Mouse (Mus musculus) retina, adult 2 months (tissue): ENCODE results near the gene Ints7.

ENCODE experiments used
- DNase-seq: peaks from one replicate; pipeline ENCODE4 v3.0.0-alpha.2; 2012; ENCODE audit warnings: low read depth, low spot score

Gene Ints7

DNA sequence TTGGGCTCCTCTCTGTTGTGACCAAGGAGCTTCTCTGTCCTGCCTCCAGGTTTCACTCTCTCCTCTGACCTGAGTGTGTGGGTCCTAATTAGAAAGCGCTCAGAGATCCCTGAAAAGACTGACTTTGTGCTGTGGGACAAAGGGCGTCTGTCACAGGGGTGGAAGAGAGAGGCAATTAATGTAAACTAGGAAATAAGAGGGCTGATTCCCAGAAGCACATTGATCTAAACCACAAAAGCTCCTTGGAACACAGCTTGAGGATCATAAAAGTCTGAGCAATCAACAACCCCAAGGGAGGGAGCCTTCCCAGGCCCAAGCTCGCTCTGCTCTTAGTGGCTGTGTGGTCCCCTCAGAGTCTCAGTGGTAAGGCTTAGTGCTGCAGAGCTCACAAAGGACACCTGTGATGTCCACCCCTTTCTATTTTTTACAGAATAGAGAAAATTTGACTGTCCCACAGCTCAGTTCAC, 53.8 kb downstream of the Ints7 start:
- DNase-seq, result no peak

DNA sequence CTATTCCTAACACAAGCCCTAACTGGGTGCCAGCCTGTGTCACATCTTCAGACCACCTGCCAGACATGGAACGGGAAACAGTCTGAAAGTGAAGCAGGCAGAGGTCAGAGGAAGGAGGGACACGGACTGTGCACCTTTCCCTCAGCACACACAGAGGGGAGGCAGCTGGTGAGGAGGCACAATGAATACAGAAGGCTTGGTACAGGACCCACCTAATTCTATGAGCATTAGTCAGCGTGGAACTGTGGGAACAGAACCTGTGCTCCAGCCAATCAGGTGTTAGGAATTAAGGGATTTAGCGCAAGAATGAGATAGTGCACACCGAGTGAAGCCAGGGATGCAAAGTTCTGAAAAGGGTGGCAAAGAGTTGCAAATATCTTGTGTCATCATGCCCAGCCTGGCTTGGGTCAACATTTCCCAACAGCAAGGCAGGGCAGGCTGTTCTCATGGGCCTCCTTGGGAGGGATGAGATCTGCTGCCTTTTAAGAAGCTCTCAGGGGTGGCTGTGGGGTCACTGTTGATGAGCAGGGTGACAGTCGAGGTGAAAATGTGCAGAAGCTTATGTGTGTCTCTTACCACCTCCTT, 57.2 kb downstream of the Ints7 start:
- no peak for DNase-seq

DNA sequence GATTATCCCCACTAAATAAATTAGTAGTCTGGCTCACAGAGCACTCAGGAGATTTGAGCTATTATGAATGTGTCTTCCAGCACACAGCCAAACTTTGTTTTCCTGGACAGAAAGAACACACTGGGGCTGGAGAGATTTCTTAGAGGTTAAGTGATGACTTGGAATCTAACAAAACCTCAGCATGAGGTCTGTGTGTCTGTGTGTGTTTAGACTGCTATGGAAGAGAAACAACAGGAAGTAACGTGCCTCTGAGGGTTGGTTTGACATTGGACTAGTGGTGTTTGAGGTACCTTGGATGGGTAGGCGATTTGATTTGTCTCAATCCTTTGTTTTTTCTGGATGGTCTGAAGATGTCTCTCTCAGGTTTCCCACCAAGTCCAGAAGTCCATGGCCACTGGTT, 58.7 kb downstream of the Ints7 start:
- no peak for DNase-seq

DNA sequence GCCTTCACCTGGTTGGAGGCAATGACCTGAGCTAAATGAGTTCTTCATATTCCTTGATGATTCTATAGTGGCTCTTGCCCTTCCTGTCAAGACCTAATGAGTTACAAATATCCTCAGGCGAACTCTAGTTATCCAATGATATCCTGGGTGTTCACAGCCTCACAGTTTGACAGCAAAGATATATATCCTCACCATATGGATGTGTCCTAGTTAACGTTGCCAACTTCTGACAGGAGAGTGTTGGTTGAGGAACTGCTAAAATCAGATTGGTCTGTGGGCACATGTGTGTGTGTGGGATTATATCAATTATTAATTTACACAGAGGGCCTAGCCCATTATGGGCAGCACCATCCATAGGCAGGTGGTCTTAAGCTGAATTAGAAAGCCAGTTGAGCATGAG, 63.0 kb downstream of the Ints7 start:
- no peak for DNase-seq

DNA sequence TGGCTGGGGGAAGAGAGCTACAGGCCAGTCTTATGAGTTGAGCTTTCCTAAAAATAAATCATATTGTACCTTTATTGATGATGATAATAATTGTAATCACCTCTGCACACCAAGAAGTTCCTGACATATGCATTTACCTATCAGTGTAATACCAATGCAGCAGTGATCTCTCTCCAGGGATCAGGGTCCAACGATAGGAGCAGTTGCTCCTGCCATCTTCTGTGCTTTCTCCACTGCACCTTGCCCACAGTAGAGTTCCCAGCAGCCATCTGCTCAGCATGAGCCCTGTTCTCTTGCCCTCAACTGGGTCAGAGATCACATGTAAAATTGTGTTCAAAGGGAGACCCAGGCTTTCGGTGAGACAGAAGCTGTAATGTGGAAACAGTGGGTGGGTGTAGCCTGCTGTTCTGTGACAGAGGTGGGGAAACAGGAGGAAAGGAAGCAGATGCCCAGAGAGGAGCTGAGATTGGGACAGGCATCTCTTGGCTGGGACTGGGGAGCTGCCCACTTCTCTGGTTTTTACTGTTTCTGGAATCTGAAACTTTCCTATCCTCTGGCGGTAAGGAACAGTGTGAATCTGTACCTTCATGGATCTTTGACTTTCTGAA, 63.9 kb downstream of the Ints7 start:
- DNase-seq, result no peak

DNA sequence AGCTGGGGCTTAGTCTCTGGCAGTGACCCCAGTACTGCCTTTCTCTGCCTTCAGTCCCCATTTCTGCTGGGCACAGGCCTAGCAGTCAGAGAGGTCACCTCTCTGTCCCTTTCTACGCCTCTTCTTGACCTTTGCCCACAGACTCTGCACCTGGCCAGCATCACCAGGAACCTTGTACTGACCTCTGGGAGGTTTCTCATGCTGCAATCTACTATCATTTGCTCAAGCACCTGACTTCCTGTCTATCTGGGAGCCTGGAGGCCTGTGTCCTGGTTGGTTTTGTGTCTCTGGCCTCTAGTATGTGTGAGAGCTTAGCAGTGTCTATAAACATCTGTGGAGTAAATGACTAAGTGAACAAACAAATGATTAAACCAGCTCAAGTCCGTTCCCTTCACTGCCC, 64.7 kb downstream of the Ints7 start:
- no peak for DNase-seq

DNA sequence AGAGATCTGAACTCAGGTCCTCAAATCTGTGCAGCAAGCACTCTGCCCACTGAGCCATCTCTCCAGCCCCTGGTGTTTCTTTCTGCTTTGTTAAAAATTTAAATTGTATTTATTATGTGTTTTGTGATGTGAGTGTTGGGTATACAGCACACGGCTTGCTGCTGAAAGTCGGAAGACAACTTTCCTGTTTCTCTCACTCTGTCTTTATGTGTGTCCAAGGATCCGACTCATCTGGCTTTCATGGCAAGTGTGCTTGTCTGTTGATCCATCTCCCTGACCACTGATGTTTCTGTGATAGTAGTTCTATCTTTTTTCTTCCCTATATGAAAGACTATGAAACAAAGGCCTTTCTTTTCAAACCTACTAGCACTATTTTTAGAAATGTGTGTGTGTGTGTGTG, 65.4 kb downstream of the Ints7 start:
- no peak for DNase-seq

DNA sequence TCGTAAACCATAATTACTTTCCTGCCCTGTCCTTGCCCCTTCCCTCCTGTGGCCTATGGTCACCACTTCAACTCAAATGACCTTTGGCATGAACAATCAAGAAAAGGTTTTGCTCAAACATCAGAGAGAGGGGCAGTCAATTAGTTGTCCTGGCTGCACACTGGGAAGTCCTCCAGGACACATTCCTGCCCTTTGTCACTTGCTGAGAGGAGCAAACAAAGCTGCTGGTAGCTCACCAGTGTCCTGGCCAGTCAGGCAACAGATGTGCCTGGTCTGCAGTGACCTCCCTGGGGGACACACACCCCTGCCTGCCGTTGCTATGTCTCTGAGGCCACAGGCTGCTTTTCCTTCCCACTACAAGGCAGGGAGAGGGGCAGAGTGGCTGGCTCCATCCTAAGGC, 66.0 kb downstream of the Ints7 start:
- no peak for DNase-seq

DNA sequence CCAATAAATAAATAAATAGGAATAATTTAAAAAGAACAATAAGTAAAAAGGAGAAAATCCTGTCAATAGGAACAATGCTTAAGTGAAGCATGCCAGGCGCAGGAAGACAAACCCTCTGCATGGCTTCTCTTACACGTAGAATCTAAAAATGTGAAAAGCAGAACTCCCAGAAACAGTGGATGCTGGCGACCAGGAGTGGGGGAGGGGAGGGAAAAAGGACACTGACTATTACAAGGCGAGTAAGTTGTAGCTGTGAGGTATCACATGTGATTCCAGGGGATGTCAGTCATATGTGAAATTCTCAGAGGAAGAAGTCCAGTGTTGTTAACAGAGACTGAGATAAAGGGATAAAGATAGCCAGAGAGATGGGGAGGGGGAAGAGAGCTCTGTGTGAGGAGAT, 67.5 kb downstream of the Ints7 start:
- DNase-seq, result no peak

DNA sequence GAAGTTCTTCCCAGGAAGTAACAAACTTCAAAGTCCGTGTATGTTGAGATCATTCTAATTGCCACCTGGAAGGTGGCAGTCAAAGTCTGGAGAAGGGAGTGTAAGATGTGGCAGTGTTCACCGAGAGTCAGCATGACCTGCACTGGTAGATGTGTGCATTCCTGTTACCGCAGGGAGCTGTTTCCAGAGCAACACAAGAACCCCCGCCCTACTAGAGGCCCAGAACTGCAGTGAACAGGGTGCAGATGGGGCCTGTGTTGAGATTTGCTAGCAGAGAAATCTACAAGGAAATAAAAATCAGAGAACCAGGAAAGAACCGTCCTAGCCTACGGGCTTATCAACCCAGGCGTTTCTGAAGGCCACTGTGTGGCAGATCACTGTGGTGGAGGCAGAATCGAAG, 70.5 kb downstream of the Ints7 start:
- DNase-seq, result no peak

DNA sequence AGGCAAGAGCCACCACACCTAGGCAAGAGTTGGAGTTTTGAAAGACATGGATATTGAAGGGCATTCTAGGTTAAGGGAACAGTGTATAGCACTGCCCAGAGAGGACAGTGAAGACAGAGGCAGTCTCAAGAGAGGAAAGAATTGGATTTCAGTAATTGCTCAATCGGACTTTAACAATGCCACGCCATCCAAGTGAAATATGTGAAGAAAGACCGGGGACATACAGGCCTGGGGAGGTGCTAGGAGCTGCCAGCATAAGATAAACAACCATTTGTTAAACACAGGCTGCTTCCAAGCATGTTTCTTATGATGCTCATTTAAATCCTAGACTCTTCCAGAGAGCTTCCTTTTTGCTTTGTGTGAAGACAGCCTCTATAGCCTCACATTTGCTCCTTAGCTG, 72.2 kb downstream of the Ints7 start:
- DNase-seq, result no peak

DNA sequence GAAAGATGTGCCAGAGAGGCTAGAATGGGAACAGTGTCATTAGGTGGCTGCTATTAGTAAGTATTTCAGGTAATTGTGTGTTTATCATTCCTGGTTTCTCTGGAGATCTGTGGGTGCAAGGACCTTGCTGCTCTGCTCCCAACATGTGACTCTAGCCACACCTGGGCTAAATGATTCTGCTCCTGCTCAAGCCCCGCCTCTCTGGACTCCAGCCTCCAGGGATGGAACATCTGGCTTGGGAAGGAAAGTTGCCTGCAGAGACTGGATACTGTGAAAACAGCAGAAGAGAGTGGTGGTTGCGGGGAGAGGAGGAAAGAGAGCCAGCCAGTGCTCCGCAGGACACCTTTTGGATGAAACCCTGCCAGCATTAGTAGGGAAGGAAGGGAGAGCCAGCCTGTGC, 84.0 kb downstream of the Ints7 start:
- DNase-seq, result no peak

DNA sequence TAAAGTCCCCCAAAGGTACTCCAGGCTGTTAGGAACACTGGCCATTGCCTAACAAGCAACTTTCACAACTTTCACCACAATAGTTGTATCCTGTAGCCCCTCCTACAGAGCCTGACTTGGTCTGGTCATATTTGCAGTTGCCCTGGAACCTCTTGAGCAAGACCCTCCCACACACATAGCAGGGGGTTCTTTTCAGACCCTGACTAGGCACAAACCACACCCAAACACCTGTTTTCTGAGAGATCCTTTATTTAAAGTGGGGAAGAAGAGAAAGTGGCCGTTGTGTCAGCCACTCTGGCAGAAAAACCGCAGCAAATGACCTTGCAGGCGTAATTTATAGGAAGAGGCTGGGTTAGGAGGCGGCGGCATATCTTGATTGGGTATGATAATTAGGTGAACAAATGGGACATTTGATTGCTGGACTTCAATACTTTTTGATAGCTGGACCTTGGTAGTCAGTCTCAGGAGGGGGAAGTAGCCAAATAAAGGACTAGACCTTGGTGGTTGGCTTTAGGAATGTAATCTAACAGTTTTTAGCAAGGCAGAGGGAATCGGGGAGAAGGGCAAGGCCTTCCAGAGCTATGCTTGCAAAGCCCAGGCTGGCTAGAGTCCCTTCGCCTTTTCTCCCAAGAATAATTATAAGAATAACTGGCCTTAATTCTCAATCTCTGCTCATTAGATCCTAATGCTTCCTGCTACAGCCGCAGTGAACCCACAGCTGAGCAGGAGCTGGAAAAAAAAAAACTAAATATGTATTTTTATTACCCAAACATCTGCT, 85.8 kb downstream of the Ints7 start:
- DNase-seq, result no peak

DNA sequence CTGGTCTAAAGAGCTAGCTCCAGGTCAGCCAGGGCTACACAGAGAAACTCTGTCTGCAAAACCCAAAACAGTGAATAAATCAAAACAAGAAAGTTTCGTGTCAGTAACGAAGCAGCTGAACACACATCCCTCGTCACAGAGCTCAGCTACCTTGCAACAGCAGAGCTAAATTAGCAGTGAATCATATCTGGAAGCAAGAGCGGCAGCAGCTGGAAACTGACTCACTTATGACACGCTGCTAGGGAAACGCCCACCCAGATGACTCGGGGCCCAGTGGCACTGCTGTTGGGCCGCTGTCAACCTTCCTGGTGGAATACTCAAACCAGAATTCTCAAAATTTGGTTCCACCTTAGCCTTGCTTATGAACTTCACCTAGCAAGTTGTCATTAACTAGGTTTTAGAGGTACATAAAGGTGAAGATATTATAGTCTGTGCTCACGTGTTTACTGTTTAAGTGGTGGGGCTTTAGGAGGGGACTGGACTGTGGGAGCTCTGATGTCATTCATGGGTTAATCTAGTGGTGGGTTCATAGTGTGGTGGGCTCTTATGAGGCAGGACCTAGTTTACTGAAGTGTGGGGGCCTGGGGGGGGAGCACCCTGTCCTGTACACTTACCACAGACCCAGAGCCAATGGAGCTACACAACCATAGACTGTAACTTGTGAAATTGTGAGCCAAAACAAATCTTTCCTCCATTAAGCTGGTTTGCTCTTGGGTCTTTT, 86.9 kb downstream of the Ints7 start:
- DNase-seq, result no peak

DNA sequence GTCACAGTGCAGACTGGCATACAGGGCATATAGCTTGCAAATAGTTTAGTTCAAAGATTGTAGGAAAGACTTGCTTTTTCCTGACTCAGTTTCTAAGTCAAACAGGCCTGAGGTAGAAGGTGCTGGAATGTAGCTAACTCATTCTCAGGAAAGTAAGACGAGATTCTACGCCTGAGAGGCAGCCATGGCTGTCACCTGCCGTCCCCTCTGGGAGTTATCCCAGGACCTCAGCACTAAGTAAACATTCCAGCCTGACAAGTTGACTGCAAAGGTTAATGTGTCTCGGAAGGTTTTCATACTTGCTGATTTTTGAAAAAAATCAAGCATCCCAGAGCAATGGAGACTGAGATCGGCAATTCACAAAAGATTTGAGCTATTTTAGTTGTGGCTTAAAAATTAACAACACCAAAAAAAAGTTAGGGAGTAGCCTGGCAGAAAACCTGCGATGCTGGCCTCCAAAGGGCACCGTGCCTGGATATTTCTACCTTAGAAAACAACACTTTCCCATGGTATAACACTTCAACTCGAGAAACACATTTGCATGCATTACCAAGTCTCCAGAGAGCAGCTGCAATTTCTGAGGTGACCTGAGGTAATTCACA, 87.6 kb downstream of the Ints7 start:
- DNase-seq, result no peak

DNA sequence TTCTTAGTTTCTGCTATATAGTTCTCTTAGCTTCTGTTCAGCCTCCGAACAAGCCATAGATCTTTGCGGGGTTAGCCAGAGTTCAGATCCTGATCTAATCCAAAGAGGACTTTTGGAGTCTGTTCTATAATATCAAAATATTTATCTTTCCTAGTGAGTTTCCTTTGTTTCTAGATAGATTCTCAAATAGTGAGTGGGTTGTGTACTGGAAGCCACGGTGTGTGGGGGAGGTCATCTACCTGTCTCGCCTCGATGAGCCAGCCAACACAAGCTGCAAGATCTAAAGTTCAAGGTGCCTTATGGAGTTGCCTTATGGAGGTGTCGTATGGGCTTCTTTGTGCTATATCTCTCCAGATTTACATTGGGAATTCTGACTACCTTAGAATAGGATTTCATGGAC, 88.2 kb downstream of the Ints7 start:
- DNase-seq, result no peak

DNA sequence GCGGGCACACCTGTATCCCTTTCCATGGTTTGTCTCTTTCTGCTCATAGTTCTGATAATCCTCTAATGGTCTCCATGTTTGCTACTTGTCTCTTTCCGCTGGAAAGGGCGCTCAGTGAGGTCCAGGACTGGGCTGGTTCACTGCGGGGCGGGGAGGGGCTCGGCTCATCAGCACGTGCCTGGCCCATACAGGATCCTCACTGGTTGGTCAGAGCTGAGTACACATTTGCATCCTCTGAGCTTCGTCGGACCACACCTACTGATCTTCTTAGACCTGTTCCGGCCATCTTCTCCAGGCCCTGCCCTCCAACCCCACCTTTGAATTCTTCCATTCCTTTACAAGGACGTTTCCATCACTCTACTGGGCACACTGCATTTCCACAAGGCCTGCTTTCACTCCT, 90.9 kb downstream of the Ints7 start:
- DNase-seq, result no peak

DNA sequence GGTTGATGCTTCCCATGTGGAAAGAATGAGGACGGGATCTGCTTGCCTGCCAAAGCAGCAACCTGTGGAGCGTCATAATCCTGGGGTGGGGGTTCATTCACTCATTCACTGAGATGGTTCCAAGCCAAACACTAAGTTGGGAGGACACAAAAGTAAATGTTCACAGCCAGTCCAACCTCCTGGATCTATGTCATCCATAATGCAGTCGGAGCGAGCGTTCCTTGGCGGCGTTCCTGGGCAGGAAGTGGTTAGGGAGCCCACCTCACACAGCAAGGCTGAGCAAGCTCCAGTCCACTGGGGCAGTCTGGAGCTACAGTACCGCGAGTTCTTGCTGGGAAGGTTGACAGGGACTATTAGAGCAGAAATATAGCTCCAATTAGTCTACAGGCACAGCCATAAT, 92.6 kb downstream of the Ints7 start:
- no peak for DNase-seq
